Mouse (Mus musculus): ENCODE measurements around the gene Sgcb.

The Sgcb gene

DNA sequence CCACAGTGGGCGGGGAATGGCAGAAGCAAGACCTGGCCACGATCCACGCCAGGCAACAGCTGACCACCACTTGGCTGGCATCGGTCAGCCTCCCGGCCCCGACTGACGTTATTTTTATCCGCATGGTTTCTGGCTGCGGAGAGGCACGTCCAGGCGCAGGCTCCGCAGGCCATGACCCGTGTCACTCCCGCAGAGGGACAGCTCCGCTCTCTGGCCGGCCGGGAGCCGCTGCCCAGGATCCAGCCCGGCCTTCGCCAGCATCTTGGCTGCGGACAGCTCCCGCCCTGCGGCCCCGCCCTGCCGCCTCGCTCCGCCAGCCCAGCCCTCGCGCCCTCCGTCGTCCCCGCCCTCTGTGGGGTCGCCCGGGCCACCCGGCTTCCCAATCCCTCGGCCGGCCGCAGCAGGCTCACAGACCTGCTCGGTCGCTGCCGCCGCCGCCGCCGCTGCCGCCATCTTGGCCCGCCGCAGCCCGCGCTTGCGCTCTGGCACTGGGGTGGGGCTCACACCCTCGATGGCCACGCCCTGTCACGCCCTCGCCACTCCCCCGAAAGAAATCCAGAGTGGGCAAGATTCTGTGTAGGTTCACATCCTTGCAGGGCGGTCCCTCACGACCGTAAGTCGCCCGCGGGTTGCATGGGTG, at the start of gene Sgcb:
Sgcb (minus strand) TSS at position 530 of the 640 bp plus-strand sequence.
- no peak for TF ChIP-seq GATA4 (IDR thresholded peaks at IDR 0.05; ENCODE audit: insufficient replicate concordance, low read length)

DNA sequence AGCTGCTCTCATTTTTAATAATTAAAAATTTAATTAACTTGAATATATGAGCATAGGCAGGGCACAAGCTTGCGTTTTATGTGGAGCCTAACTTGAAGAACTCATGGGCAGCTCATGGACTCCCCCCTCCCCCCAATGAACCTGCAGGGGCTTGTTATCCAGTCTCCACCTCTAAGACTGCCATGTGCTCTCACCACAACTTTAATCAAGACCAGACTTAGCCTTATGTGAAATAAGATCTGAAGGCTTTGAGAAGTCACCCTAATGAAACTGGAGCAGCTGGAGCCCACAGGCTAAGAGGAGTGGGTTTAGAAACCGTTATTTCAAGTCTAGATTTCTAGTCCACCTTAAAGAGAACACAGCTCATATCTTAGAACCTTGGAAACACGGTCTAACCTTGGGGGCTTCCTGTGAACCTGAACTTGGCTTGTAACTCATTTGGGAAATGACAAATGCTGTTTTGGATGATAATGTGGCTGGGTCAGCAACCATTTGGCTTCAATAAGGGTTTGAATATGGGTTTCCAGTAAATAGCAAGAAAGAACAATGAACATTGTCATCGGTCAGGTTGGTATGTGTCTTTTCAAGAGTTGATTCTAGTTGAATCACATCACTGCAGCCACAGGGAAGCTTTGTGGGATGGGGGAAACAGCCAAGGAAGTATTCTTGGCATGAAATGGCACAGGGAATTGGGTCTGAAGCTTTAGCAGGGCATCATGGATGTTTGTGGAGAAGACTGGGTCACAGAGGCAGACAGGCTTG, 46.8 kb upstream of the Sgcb start:
- TF ChIP-seq GATA4 (IDR thresholded peaks at IDR 0.05; ENCODE audit: insufficient replicate concordance, low read length) = no peak

DNA sequence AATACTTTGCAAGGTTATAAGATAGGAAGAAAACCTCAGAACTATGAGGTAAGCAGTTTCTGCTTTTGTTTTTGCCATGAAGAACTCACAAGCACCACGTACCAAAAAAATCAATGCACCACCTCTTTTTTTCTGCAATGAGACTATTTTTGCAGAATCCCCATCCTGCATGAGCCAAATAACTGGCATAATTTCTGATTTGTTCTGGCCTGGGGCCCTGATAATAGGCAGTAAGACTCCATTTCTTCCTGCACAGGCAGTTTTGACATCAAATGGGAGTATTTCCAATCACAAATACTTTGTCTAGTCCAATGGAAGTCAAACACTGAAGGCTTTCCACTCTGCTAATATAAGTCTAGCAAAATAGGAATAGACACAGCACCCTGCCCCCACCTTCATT, 46.2 kb upstream of the Sgcb start:
- TF ChIP-seq GATA4 (IDR thresholded peaks at IDR 0.05; ENCODE audit: insufficient replicate concordance, low read length) = no peak

DNA sequence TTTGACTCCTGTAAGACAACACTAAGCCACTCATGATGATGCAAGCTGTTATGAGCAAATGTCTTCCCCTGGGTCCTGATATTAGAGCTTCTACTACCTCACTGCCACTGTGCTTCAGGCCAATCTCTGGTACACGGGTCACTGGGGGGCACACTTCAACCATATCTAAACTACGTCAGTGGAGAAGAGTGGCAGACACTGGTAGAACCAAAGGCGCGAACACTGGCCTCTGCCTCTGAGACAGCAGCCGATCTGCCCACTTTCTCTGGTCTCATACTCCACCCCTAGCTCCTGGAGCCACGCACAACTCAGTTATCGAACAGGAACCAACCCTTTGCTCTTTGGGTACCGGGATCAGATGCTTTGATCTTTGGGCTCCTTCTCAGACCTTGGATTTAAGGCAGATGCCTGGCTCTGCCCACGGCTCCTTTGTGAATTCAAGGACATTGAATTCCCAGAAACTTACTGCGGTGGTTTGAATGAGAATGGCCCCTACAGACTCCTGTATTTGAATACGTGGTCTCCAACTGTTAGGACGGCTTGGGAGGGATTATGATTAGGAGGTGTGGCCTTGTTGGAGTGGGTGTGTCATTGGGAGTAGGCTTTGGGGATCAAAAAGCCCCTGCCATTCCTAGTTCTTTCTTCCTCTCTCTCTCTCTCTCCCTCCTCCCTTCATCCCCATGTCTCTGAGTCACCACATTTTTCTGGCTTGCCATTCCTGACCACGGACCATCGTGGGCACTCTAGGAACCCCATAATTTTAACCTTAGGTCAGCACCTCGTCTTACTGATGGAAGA, 44.3 kb upstream of the Sgcb start:
- TF ChIP-seq GATA4 (IDR thresholded peaks at IDR 0.05; ENCODE audit: insufficient replicate concordance, low read length) = no peak

DNA sequence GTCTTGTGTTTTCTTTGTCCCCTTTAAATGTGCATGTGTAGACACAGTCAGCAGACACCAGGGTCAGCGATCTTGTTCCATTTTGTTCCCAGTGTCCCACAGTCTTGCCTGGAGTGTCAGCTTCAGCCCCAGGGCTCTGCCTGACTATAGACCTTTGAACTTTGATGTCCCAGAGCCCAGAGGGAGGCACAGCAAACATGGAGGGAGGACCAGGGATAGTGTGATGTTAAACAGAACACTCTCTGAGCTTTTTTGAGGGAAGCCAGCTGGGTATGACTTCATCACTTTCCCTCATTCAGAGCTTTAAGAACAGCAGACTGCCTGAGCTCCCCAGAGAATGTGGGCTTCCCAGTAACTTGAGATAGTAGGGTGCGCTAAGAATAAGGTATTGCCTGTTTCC, 42.6 kb upstream of the Sgcb start:
- no peak for TF ChIP-seq GATA4 (IDR thresholded peaks at IDR 0.05; ENCODE audit: insufficient replicate concordance, low read length)

DNA sequence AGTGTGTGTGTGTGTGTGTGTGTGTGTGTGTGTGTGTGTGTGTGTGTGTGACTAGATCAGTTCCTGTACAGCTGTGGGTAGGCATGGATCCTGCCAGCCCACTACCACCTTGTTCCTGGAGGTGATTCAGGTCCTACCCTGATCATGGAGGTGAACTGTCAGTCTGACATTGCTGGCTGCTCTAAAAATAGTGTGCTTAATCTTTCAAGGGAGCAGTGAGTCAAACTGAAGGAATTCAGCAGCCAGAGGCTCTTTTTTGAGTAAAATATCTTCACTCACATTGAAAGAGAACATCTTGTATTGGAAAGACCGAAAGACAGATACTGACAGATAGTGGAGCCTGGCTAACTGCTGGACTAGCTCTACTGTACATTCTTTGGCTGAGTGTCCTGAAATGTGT, 41.0 kb upstream of the Sgcb start:
- TF ChIP-seq GATA4 (IDR thresholded peaks at IDR 0.05; ENCODE audit: insufficient replicate concordance, low read length) = no peak

DNA sequence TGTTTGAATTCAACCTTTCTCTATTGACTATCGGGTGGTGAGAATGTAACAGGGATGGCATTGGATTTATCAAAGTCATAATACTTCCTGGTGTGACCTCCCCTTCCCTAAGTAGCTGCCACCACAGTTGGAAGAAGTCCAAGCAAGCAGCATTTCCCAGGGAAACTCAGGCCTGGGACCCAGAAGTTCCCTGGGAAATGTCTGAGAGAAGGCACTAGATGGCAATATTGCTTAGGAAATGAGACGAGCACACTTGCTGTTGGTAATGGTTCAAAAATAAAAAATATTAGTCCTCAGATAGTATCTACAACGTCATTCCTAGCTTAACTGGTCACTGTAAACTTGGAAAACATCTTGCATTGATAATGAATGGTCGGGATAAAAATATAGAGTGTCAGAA, 38.6 kb upstream of the Sgcb start:
- no peak for TF ChIP-seq GATA4 (IDR thresholded peaks at IDR 0.05; ENCODE audit: insufficient replicate concordance, low read length)

DNA sequence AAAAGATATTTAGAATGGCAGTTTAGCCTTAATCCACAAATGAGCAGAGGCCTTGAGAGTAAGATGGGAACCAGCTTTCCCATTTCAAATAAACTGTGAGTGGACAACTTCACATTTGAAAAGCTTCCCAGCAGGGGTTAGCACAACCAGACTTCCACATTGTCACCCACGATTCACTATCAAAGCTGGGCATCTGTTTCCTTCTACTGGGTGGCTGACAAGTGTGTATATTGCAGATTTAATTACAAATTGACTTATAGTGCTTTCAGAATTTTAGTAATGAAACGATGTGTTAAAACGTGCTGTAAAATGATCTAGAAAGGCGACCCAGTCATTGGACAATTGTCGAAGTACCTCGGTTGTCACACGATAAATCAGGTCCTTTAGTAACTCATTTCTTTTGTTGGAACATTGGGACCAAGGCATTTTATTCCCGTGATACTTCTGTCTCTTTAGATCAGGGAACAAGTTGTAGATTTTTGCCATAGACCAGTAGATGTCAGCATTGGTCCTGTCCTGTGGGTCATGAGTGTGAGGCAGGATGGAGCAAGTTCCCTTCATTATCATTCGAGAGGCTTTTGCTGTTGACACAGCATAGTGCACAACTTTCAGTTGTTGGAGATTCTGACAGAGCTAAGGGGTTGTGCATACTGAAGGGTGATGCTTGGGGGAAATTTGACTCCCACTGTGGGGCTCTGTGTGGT, 36.3 kb upstream of the Sgcb start:
- no peak for TF ChIP-seq GATA4 (IDR thresholded peaks at IDR 0.05; ENCODE audit: insufficient replicate concordance, low read length)

DNA sequence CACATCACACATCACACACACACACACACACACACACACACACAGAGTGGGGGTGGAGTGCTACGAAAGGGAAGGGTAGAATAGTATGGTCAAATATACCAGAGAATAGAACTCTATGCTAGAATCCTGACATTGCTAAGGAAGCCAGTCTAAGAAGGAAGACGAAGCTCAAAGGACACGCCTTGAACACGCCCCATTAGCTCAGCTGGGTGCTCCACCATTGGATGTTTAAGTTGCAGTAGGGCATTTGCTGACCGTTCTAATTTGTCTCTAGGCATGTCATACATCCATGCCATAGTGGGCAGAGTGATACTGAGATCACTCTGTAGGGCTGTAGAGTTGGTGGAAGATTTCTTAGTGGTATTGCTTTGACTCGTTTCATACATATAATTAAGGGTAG, 35.6 kb upstream of the Sgcb start:
- no peak for TF ChIP-seq GATA4 (IDR thresholded peaks at IDR 0.05; ENCODE audit: insufficient replicate concordance, low read length)

DNA sequence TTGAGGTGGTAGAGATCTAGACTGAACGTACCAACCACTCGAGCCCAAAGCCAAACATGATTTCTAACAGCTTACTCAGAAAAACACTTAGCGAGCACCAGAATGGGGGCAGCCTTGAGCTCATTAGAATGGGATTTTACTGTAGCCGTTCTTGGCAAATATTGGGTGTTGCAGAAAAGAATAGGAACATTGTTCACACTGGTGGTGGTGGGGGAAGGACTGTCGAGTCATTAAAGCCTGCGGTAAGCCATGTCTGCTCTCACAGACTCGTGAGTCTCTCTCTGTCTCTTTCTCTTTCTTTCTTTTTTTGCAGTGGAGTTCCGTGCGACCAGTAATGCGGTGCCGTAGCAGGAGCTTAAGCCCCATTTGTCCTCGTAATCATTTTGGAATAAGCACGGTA, 29.0 kb upstream of the Sgcb start:
- no peak for TF ChIP-seq GATA4 (IDR thresholded peaks at IDR 0.05; ENCODE audit: insufficient replicate concordance, low read length)

DNA sequence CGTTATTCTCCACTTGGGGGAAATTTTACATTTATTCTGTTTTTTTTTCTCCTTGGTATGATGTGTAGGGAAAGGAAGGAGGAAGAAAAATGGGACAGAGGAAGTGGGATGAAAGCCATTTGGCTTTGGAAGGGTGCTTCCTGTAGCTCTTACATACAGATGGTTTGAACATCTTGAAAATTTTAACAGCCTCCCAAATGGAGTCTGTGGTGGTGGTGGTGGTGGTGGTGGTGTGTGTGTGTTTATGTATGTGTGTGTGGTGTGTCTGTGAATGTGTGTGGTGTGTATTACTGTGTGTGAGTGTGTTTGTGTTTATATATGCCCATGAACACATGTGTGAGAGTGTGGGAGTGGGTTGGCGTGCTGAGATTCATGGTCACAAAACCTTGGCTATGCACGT, 28.0 kb upstream of the Sgcb start:
- TF ChIP-seq GATA4 (IDR thresholded peaks at IDR 0.05; ENCODE audit: insufficient replicate concordance, low read length) = no peak

DNA sequence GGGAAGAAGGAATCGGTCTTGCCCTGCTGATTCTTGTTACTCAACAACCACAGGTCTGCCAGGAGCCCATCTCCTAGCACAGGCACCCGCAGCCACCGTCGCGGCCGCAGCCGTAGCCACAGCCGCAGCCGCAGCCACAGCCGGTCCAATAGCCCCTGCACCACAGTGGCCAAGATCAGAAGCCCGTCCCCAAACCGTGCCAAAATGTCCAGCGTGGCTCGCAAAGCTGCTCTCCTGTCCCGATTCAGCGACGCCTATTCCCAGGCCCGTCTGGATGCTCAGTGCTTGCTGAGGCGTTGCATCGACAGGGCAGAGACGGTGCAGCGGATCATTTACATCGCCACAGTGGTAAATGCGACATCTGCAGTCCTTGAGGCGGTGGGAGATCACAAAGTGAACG, 21.8 kb upstream of the Sgcb start:
- TF ChIP-seq GATA4 (IDR thresholded peaks at IDR 0.05; ENCODE audit: insufficient replicate concordance, low read length) = no peak

DNA sequence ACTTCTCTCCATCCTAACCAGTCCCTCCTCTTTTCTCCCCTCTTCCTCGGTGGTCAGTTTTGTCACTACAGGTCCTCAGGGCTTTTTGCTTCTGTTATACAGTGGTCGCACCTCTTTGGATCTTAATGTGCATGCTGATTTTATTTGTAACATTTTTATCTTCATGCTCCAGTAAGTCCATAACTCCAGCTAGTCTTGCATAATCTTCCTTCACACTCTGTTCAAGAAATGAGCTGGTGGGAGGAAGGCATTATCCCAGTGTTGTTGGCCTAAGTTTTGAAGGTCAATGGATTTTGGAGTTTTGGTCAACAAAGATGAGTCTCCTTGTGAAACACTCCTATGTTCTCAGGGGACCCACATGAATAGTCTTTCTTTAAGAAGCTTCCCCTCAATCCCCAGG, 20.3 kb upstream of the Sgcb start:
- TF ChIP-seq GATA4 (IDR thresholded peaks at IDR 0.05; ENCODE audit: insufficient replicate concordance, low read length) = no peak

DNA sequence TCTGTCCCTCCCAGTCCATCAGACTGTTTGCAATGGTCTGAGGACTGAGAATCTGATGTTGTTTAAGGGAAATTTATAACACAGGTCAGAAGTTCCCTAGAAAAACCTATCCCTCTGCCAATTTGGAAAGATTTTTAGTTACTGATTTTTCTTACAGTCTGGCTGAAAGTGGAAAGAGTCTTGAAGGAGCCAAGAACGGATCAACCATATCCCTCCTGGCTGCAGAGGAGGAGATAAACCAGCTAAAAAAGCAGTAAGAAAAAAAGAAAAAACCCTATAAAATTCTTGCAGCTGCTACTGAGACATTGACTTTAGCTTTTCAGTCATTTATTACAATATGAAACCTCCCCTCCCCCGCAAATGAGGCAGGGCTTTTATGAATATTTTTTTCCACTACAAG, 19.1 kb upstream of the Sgcb start:
- no peak for TF ChIP-seq GATA4 (IDR thresholded peaks at IDR 0.05; ENCODE audit: insufficient replicate concordance, low read length)

DNA sequence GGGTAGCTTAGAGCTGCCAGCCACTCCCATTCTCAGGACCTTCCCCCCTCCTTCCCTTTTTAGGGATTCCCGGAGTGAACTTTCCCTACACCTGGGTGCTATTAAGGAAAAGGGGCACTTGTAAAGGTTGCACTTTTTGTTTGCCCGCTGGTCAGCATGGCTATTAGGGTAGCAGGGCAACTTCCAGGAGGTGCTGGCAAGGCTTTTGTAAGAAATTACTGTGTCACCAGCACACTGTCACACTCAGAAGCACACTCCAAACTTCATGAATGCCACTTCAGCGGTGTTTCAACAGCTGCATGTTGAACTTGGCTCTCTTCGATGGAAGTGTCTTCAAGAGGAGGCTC, 4.2 kb upstream of the Sgcb start:
- no peak for TF ChIP-seq GATA4 (IDR thresholded peaks at IDR 0.05; ENCODE audit: insufficient replicate concordance, low read length)

Data from liver, adult (tissue).